Mouse (Mus musculus) small intestine, adult 2 months (tissue): ENCODE data around the gene Magoh.

Experiments used
- CTCF ChIP-seq: fragments of 200-500 bp; IDR thresholded peaks from 2 replicates; pipeline ENCODE4 v1.5.1; 2012; ENCODE audit warnings: low read depth, mild to moderate bottlenecking, control low read depth, inconsistent platforms, low read length, moderate library complexity, mixed read lengths; ENCODE audit not compliant: insufficient replicate concordance, insufficient read length; ENCODE audit errors: extremely low read depth
- POLR2A ChIP-seq: fragments of 200-500 bp; IDR thresholded peaks from 2 replicates; pipeline ENCODE4 v1.6.1; 2012; ENCODE audit warnings: low read depth, mild to moderate bottlenecking, control low read depth, inconsistent platforms, low read length, moderate library complexity

DNA sequence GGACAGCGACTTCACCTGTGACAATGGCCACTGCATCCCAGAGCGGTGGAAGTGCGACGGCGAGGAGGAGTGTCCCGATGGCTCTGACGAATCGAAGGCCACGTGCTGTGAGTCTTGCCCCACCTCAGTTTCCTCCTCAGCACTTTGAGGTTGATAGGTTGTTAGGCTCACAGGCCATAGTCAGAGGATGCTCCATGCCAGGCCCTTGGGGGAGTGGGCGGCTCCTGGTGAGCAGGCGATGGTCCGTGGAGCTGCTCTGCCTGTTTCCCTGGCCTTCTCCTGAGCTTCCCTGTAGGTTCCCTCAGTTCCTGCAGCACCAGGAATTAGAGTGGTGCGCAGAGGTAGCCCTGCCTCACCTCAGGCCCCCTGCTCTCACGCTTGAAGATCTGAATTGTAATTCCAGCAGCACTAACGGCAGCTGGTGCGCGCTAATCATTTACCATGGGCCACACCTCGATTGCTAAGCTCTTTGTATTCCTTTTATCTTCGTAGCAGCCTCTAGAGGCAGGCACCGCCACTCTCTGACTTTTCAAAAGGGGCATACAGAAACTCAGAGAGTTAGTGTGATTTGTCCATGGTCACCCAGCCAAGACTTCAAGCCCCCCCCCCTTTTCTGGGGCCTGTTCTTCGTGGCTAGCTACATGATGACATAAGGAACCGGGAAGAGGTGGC lies 44.8 kb upstream of the Magoh start:
- TF ChIP-seq CTCF: no peak
- no peak for TF ChIP-seq POLR2A
